Mouse (Mus musculus): Measurements from ENCODE around the gene Atg16l2. TPM values are rescaled to one million over a fixed set of nuclear protein-coding genes. Genes with fewer than 3 reads are reported as not detected.

Atg16l2 gene
- polyA plus RNA-seq, 1 experiment from 2014 or later, result 13.7 TPM

GRCm38 (mm10) chr7:101337401-101337800 is 35.4 kb upstream of the Atg16l2 start:
- Histone ChIP-seq H3K9ac (ENCODE audit: low read depth, low read length) (no peak overlapping the region), H3K27ac (ENCODE audit: low read depth, low read length) (no peak overlapping the region), H3K4me3 (ENCODE audit: low read depth, low read length) (no peak overlapping the region), H3K9me3 (replicated peaks; ENCODE audit: control insufficient read depth, low read length) (no peaks in the 10 kb centered on the region), H3K4me2 (no peak overlapping the region), H3K27me3 (ENCODE audit: control insufficient read depth, insufficient read depth, low read length) (peaks cover 4% of the 10 kb centered on the region), H3K4me1 (ENCODE audit: control insufficient read depth, insufficient read depth, low read length) (peaks cover 13% of the 10 kb centered on the region; the same call in 1 of the 2 replicates), H3K36me3 (ENCODE audit: control insufficient read depth, insufficient read depth, low read length) (no peaks in the 10 kb centered on the region)
- WGBS (ENCODE audit: insufficient replicate concordance), result 76% methylated on average over 3 of the region's 3 CpGs
- ATAC-seq (replicated peaks; ENCODE audit: insufficient number of reproducible peaks, low FRiP score, low TSS enrichment), result no peak

- Histone ChIP-seq H3K9me3 (replicated peaks; ENCODE audit: control insufficient read depth, low read length) (no peaks in the 10 kb centered on the region), H3K27ac (ENCODE audit: low read depth, low read length) (no peak overlapping the region), H3K4me2 (no peak overlapping the region), H3K36me3 (ENCODE audit: control insufficient read depth, insufficient read depth, low read length) (no peaks in the 10 kb centered on the region), H3K27me3 (ENCODE audit: control insufficient read depth, insufficient read depth, low read length) (peaks cover 4% of the 10 kb centered on the region), H3K4me3 (ENCODE audit: low read depth, low read length) (no peak overlapping the region), H3K9ac (ENCODE audit: low read depth, low read length) (no peak overlapping the region), H3K4me1 (ENCODE audit: control insufficient read depth, insufficient read depth, low read length) (peaks cover 9% of the 10 kb centered on the region; the same call in 1 of the 2 replicates)
- no peak for ATAC-seq (replicated peaks; ENCODE audit: insufficient number of reproducible peaks, low FRiP score, low TSS enrichment)
- 68% methylated on average over 3 of the region's 3 CpGs for WGBS (ENCODE audit: insufficient replicate concordance)
Observed at GRCm38 (mm10) chr7:101336686-101337085, 34.6 kb upstream of the Atg16l2 start.

DNA sequence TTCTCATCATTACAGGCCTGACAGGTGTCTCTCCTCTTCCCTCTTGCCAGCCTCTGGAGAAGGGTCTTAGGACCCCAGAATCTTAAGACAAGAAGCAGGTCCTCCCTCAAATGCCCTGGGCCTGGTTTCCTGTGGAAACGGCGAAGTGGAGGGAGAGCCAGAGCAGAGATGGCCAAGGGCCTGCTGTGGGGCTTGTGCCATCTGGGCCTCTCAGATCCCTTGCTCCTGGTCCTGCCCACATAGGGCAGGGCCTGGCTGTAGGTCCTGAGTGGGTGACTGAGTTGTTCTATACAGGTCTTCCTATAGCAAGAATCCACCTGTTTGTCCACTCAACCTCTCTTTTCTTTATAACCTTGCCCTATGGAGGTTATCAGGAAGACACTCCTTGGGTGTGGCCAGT is 33.2 kb upstream of the Atg16l2 start:
- Histone ChIP-seq H3K9me3 (replicated peaks; ENCODE audit: control insufficient read depth, low read length) (no peaks in the 10 kb centered on the region), H3K36me3 (ENCODE audit: control insufficient read depth, insufficient read depth, low read length) (no peaks in the 10 kb centered on the region), H3K4me3 (ENCODE audit: low read depth, low read length) (no peak overlapping the region), H3K27me3 (ENCODE audit: control insufficient read depth, insufficient read depth, low read length) (peaks cover 4% of the 10 kb centered on the region), H3K27ac (ENCODE audit: low read depth, low read length) (no peak overlapping the region), H3K4me2 (no peak overlapping the region), H3K4me1 (ENCODE audit: control insufficient read depth, insufficient read depth, low read length) (peaks cover 10% of the 10 kb centered on the region; the same call in 1 of the 2 replicates), H3K9ac (ENCODE audit: low read depth, low read length) (no peak overlapping the region)
- ATAC-seq (replicated peaks; ENCODE audit: insufficient number of reproducible peaks, low FRiP score, low TSS enrichment), result no peak
- 77% methylated on average over 2 of the region's 2 CpGs for WGBS (ENCODE audit: insufficient replicate concordance)

GRCm38 (mm10) chr7:101332045-101332831 is 30.2 kb upstream of the Atg16l2 start:
- no peak overlapping the region for H3K4me2 ChIP-seq
- H3K4me1 ChIP-seq (ENCODE audit: control insufficient read depth, insufficient read depth, low read length), result peaks cover 20% of the 10 kb centered on the region
- no peak overlapping the region for H3K27ac ChIP-seq (ENCODE audit: low read depth, low read length)
- ATAC-seq (replicated peaks; ENCODE audit: insufficient number of reproducible peaks, low FRiP score, low TSS enrichment), result no peak
- no peaks in the 10 kb centered on the region for H3K36me3 ChIP-seq (ENCODE audit: control insufficient read depth, insufficient read depth, low read length)
- H3K9ac ChIP-seq (ENCODE audit: low read depth, low read length), result no peak overlapping the region
- 0 out of 2 replicates have a peak, but pooled peaks cover 7% of the 10 kb centered on the region for H3K27me3 ChIP-seq (ENCODE audit: control insufficient read depth, insufficient read depth, low read length)
- H3K9me3 ChIP-seq (replicated peaks; ENCODE audit: control insufficient read depth, low read length), result no peaks in the 10 kb centered on the region
- WGBS (ENCODE audit: insufficient replicate concordance), result 88% methylated on average over 5 of the region's 5 CpGs
- no peak overlapping the region for H3K4me3 ChIP-seq (ENCODE audit: low read depth, low read length)

- no peak for ATAC-seq (replicated peaks; ENCODE audit: insufficient number of reproducible peaks, low FRiP score, low TSS enrichment)
- 71% methylated on average over 4 of the region's 4 CpGs for WGBS (ENCODE audit: insufficient replicate concordance)
- no peaks in the 10 kb centered on the region for H3K9me3 ChIP-seq (replicated peaks; ENCODE audit: control insufficient read depth, low read length)
- no peak overlapping the region for H3K27ac ChIP-seq (ENCODE audit: low read depth, low read length)
- H3K4me3 ChIP-seq (ENCODE audit: low read depth, low read length), result no peak overlapping the region
- H3K4me2 ChIP-seq, result no peak overlapping the region
- H3K27me3 ChIP-seq (ENCODE audit: control insufficient read depth, insufficient read depth, low read length), result peaks cover 11% of the 10 kb centered on the region; the same call in 1 of the 2 replicates
- no peak overlapping the region for H3K9ac ChIP-seq (ENCODE audit: low read depth, low read length)
- peaks cover 20% of the 10 kb centered on the region for H3K4me1 ChIP-seq (ENCODE audit: control insufficient read depth, insufficient read depth, low read length)
- H3K36me3 ChIP-seq (ENCODE audit: control insufficient read depth, insufficient read depth, low read length), result no peaks in the 10 kb centered on the region
Observed at GRCm38 (mm10) chr7:101330841-101331173, 28.8 kb upstream of the Atg16l2 start.

DNA sequence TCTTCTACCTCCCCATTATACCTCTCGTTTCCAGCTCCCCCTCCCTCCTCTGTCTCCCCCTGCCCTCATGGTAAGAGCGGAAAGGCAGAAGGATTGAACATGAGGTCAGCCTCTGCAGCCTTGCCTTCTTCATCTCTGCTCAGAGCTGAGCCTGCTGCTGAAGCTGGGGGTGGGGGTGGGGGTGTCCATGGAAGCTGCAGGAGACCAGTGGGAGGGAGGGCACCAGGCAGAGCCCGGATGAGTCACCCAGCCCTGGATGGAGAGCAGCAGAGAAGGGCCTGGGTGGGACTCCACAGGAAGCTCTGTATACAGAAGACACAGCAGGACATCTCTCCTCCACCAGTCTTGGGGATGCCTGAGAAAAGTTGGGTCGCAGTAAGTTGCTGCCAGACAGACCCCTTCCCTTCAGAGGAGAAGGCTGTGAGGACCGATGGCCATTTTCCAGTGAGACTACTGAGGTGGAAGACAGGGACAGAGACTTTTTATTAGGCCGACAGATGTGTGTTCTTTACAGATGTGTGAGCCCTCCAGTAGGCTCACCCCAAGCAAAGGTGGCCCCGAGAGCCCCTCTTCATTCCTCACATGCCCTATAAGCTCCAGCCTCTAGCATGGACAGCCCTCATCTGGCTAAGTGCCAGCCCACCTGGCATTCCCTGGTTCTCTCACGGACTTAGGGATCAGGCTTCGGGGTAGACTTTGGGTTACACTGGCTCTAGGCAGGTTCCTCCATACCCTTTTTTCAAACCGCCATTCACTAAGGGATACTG is 28.2 kb upstream of the Atg16l2 start:
- no peak for ATAC-seq (replicated peaks; ENCODE audit: insufficient number of reproducible peaks, low FRiP score, low TSS enrichment)
- peaks cover 20% of the 10 kb centered on the region for H3K4me1 ChIP-seq (ENCODE audit: control insufficient read depth, insufficient read depth, low read length)
- H3K4me2 ChIP-seq, result no peak overlapping the region
- no peaks in the 10 kb centered on the region for H3K9me3 ChIP-seq (replicated peaks; ENCODE audit: control insufficient read depth, low read length)
- H3K27me3 ChIP-seq (ENCODE audit: control insufficient read depth, insufficient read depth, low read length), result peaks cover 9% of the 10 kb centered on the region; the same call in 1 of the 2 replicates
- no peak overlapping the region for H3K9ac ChIP-seq (ENCODE audit: low read depth, low read length)
- no peak overlapping the region for H3K4me3 ChIP-seq (ENCODE audit: low read depth, low read length)
- no peaks in the 10 kb centered on the region for H3K36me3 ChIP-seq (ENCODE audit: control insufficient read depth, insufficient read depth, low read length)
- 61% methylated on average over 10 of the region's 10 CpGs for WGBS (ENCODE audit: insufficient replicate concordance)
- no peak overlapping the region for H3K27ac ChIP-seq (ENCODE audit: low read depth, low read length)

DNA sequence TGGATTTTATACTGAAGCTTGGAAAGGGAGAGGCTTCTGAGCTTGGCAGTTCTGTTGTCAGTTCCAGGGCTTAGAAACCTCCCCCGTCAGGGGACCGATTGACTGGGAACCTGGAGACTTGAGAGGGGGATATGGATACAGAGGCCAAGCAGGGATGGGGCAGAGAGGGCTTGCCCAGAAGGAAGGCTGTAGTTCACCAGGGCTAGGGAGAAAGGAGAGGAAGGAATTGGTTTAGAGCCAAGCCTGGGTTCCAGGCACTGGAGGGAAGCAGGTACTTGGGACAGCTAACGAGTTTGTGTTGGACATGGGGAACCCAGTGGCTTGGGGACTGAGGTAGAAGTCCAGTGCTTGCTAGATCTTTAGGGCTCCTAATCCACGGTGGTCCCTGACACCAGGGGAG is 27.6 kb upstream of the Atg16l2 start:
- H3K4me3 ChIP-seq (ENCODE audit: low read depth, low read length), result no peak overlapping the region
- H3K27me3 ChIP-seq (ENCODE audit: control insufficient read depth, insufficient read depth, low read length), result peaks cover 7% of the 10 kb centered on the region; the same call in 1 of the 2 replicates
- H3K9ac ChIP-seq (ENCODE audit: low read depth, low read length), result no peak overlapping the region
- no peaks in the 10 kb centered on the region for H3K9me3 ChIP-seq (replicated peaks; ENCODE audit: control insufficient read depth, low read length)
- H3K27ac ChIP-seq (ENCODE audit: low read depth, low read length), result no peak overlapping the region
- no peak for ATAC-seq (replicated peaks; ENCODE audit: insufficient number of reproducible peaks, low FRiP score, low TSS enrichment)
- peaks cover 16% of the 10 kb centered on the region for H3K4me1 ChIP-seq (ENCODE audit: control insufficient read depth, insufficient read depth, low read length)
- no peak overlapping the region for H3K4me2 ChIP-seq
- 71% methylated on average over 4 of the region's 4 CpGs for WGBS (ENCODE audit: insufficient replicate concordance)
- H3K36me3 ChIP-seq (ENCODE audit: control insufficient read depth, insufficient read depth, low read length), result no peaks in the 10 kb centered on the region

DNA sequence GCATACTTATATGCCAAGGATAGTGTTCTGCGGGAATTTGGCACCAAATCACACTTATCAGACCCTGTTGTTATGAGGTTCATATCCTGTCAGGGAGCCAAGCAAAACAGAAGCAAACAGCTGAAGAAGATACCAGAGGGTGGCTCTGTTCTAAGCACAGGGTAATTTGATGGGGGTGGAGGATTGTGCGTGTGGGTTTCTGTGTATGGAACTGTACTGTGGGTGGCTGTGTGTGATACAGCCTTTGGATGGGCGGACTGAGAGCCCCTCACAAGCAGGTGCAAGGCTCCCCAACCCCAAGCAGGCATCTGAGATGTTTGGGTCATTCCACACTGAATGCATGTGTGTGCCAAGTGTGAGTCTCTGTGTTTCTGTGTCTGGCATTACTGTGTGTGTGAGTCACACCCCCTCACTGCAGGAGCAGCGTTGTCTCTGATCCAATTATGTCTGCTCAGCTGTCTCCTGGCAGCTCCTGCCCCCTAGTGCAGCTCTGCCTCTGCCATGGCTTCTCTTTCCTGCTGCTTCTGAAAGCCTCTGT is 26.6 kb upstream of the Atg16l2 start:
- no peak overlapping the region for H3K4me3 ChIP-seq (ENCODE audit: low read depth, low read length)
- no peak for ATAC-seq (replicated peaks; ENCODE audit: insufficient number of reproducible peaks, low FRiP score, low TSS enrichment)
- H3K9me3 ChIP-seq (replicated peaks; ENCODE audit: control insufficient read depth, low read length), result no peaks in the 10 kb centered on the region
- H3K4me2 ChIP-seq, result no peak overlapping the region
- WGBS (ENCODE audit: insufficient replicate concordance), result 62% methylated on average over 4 of the region's 4 CpGs
- no peaks in the 10 kb centered on the region for H3K36me3 ChIP-seq (ENCODE audit: control insufficient read depth, insufficient read depth, low read length)
- H3K4me1 ChIP-seq (ENCODE audit: control insufficient read depth, insufficient read depth, low read length), result peaks cover 18% of the 10 kb centered on the region
- H3K9ac ChIP-seq (ENCODE audit: low read depth, low read length), result peak overlapping the region; percentile 18; the same call in 1 of the 2 replicates
- H3K27me3 ChIP-seq (ENCODE audit: control insufficient read depth, insufficient read depth, low read length), result peaks cover 7% of the 10 kb centered on the region
- H3K27ac ChIP-seq (ENCODE audit: low read depth, low read length), result no peak overlapping the region
